Mouse (Mus musculus) c-Kit-positive CD71-negative TER-119-negative erythroid progenitor cells, embryonic 14.5 days (primary cell): ENCODE measurements at regions not wholly inside any gene's neighbourhood (a gene's known extent, or its start where the extent isn't known, plus 50 kb on each side); places are given as distances from the start of the nearest gene placed in this dataset.
"Not testable (repeated sequence)": the region's sequence is repeated elsewhere in the genome, so short reads cannot be mapped to it uniquely, and the experiment has no call there.

Experiments used
- DNase-seq: peaks from one replicate; pipeline ENCODE4 v3.0.0-alpha.2; 2013; ENCODE audit warnings: low read depth

- no peak for DNase-seq
Measured at GRCm38 (mm10) chr17:63704991-63705390, 157.9 kb upstream of the Fer start.

GRCm38 (mm10) chr17:63712937-63713336 lies 149.9 kb upstream of the Fer start:
- DNase-seq = no peak

- no peak for DNase-seq
Measured at GRCm38 (mm10) chr17:63715687-63716086, 147.2 kb upstream of the Fer start.

- no peak for DNase-seq
Measured at GRCm38 (mm10) chr17:63716161-63716560, 146.7 kb upstream of the Fer start.

- DNase-seq = no peak
Measured at GRCm38 (mm10) chr17:63717051-63717578, 145.7 kb upstream of the Fer start.

- no peak for DNase-seq
Measured at GRCm38 (mm10) chr17:63718972-63719715, 143.7 kb upstream of the Fer start.

GRCm38 (mm10) chr17:63719771-63720170 lies 143.1 kb upstream of the Fer start:
- no peak for DNase-seq

- DNase-seq = no peak
Measured at GRCm38 (mm10) chr17:63720883-63721282, 142.0 kb upstream of the Fer start.

GRCm38 (mm10) chr17:63722434-63723004 lies 140.3 kb upstream of the Fer start:
- no peak for DNase-seq

- no peak for DNase-seq
Measured at GRCm38 (mm10) chr17:63738206-63738605, 124.7 kb upstream of the Fer start.

GRCm38 (mm10) chr17:63739710-63740109 lies 123.2 kb upstream of the Fer start:
- DNase-seq = no peak

GRCm38 (mm10) chr17:63749257-63749656 lies 113.6 kb upstream of the Fer start:
- not testable (repeated sequence) for DNase-seq

- DNase-seq = no peak
Measured at GRCm38 (mm10) chr17:63754399-63754798, 108.5 kb upstream of the Fer start.

GRCm38 (mm10) chr17:63757896-63758695 lies 104.8 kb upstream of the Fer start:
- DNase-seq = no peak

- DNase-seq = no peak
Measured at GRCm38 (mm10) chr17:63758817-63759404, 104.0 kb upstream of the Fer start.

- DNase-seq = no peak
Measured at GRCm38 (mm10) chr17:63761058-63761457, 101.8 kb upstream of the Fer start.

- DNase-seq = no peak
Measured at GRCm38 (mm10) chr17:63771111-63771510, 91.8 kb upstream of the Fer start.

GRCm38 (mm10) chr17:63784381-63785116 lies 78.3 kb upstream of the Fer start:
- no peak for DNase-seq

GRCm38 (mm10) chr17:63786444-63786843 lies 76.4 kb upstream of the Fer start:
- DNase-seq = no peak

GRCm38 (mm10) chr17:63794352-63794751 lies 68.5 kb upstream of the Fer start:
- DNase-seq = no peak

GRCm38 (mm10) chr17:63798381-63798780 lies 64.5 kb upstream of the Fer start:
- no peak for DNase-seq
